Mouse (Mus musculus) erythroblast, embryonic 14.5 days (primary cell): ENCODE data around the gene Gimd1.

ENCODE experiments used
- GATA1 ChIP-seq: IDR thresholded peaks from 2 replicates; pipeline ENCODE4 v1.6.1; 2012; ENCODE audit warnings: low read length, inconsistent platforms, mixed read lengths
- TAL1 ChIP-seq: IDR thresholded peaks from 3 replicates; pipeline ENCODE4 v1.6.1; 2012; ENCODE audit warnings: low read length, inconsistent platforms, mixed read lengths

DNA sequence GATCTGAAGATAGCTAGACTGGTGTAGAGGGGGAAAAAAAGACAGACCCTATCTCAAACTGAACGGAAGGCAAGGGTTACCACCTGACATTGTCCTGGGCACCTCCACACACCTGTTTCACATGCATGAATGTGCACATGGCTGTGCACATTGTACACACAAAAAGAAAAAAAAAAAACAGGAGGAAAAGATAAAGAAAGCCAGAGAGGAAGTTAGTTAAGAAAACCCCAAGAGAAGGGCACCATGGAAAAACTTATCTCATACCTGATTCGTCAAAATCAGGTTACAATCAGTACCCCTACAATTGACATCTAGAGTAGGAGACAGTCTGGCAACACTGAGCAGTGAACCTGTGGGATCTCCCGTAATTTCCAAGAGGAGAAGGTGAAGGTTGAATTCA lies 39.6 kb upstream of the Gimd1 start:
- no peak for TF ChIP-seq GATA1
- no peak for TF ChIP-seq TAL1
